Mouse (Mus musculus): ENCODE data around the gene Cd79a. TPM values are rescaled to one million over a fixed set of nuclear protein-coding genes. Genes with fewer than 3 reads are reported as not detected.
"Not testable (repeated sequence)": the region's sequence is repeated elsewhere in the genome, so short reads cannot be mapped to it uniquely, and the experiment has no call there.

Gene Cd79a
- polyA plus RNA-seq, 1 experiment = 0.15 TPM

DNA sequence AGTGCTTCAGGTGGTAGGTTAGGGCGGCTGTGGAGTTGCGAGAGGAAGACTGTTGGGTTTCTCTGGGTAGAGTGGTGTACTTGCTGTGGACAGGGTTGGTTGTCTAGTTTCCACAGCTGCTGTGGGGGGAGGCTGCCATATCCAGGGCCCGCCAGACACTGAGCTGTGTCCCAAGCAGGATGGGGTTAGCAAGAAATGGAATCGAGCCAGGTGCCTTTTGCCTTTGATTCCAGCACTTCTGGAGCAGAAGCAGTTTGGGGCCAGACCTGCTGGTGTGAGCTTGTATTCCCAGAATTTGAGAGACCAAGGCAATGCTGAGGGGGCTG is 10.9 kb upstream of the Cd79a start:
- Histone ChIP-seq H3K4me3 (ENCODE audit: control insufficient read depth, low read depth, low read length) (no peak overlapping the region), H3K27me3 (ENCODE audit: control insufficient read depth, insufficient read depth, low read length) (no peaks in the 10 kb centered on the region), H3K4me1 (ENCODE audit: control insufficient read depth, insufficient read depth, low read length) (peaks cover 9% of the 10 kb centered on the region), H3K36me3 (ENCODE audit: control insufficient read depth, insufficient read depth, low read length) (peaks cover 3% of the 10 kb centered on the region; the same call in 1 of the 2 replicates), H3K27ac (ENCODE audit: control insufficient read depth, insufficient read depth, low read depth, low read length) (no peak overlapping the region)
- no peak for TF ChIP-seq CTCF (IDR thresholded peaks at IDR 0.05; ENCODE audit: control insufficient read depth, insufficient read depth, insufficient replicate concordance, low read depth, low read length)
- no peak for TF ChIP-seq POLR2A (IDR thresholded peaks at IDR 0.05; ENCODE audit: control insufficient read depth, low read depth, low read length)

DNA sequence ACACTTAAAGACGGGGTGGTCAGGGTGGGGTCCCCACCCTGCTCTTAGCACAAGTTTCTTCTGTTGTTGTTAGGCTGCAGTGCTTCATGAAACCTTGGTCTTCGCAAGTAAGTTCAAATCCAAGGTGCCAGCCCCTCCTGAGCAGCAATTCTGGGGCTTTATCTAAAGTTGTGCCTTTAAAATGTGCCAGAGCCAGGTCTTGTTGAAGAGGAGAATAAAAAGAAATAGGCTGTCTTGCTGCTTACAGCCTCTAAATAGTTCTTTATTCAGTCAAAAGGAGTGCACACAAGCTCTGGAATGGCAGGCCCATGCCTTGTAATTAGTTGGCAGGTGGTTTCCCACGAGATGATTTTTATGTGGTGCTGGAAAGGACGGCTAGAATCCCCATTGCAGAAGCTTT is 10.1 kb upstream of the Cd79a start:
- no peak overlapping the region for H3K4me3 ChIP-seq (ENCODE audit: control insufficient read depth, low read depth, low read length)
- peaks cover 9% of the 10 kb centered on the region for H3K4me1 ChIP-seq (ENCODE audit: control insufficient read depth, insufficient read depth, low read length)
- H3K27ac ChIP-seq (ENCODE audit: control insufficient read depth, insufficient read depth, low read depth, low read length) = no peak overlapping the region
- H3K36me3 ChIP-seq (ENCODE audit: control insufficient read depth, insufficient read depth, low read length) = peaks cover 3% of the 10 kb centered on the region; the same call in 1 of the 2 replicates
- H3K27me3 ChIP-seq (ENCODE audit: control insufficient read depth, insufficient read depth, low read length) = no peaks in the 10 kb centered on the region
- no peak for TF ChIP-seq CTCF (IDR thresholded peaks at IDR 0.05; ENCODE audit: control insufficient read depth, insufficient read depth, insufficient replicate concordance, low read depth, low read length)
- no peak for TF ChIP-seq POLR2A (IDR thresholded peaks at IDR 0.05; ENCODE audit: control insufficient read depth, low read depth, low read length)

DNA sequence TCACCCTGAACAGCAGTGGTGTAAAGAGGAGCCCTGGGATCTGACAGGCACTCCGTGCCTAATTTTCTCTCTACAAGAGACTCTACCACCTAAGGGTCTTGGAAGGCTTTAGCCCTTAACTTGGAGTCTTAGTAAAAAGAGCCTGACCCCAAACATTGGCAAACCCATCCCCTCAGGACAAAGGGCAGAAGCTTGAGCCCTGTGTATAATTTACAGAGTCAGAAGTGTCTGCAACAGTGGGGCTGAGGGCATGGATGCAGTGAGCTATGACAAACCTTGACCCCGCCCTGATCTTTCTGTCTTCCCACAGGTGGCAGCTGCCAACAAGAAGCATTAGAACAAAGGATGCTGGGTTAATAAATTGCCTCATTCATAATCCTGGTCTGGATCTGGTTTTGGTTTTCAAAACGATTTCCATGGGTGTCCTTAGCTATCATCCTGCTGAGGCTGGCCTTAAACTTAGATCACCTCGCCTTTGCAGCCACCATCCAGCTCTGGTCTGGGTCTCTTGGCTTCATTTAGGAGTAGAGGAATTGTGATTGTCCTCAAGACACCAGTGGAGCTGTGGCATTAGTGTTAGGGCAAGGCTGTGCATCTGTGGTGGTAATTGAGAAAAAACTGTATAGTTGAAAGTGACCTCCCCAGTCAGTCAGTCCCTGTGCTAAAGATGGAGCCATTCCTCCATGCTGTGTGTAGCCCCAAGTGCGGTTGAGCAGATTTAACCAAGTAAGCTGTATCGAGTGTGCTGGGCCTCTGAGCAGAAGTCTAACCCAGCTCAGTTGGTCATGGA is 7.6 kb upstream of the Cd79a start:
- Histone ChIP-seq H3K27me3 (ENCODE audit: control insufficient read depth, insufficient read depth, low read length) (no peaks in the 10 kb centered on the region), H3K36me3 (ENCODE audit: control insufficient read depth, insufficient read depth, low read length) (peaks cover 3% of the 10 kb centered on the region; the same call in 1 of the 2 replicates)

DNA sequence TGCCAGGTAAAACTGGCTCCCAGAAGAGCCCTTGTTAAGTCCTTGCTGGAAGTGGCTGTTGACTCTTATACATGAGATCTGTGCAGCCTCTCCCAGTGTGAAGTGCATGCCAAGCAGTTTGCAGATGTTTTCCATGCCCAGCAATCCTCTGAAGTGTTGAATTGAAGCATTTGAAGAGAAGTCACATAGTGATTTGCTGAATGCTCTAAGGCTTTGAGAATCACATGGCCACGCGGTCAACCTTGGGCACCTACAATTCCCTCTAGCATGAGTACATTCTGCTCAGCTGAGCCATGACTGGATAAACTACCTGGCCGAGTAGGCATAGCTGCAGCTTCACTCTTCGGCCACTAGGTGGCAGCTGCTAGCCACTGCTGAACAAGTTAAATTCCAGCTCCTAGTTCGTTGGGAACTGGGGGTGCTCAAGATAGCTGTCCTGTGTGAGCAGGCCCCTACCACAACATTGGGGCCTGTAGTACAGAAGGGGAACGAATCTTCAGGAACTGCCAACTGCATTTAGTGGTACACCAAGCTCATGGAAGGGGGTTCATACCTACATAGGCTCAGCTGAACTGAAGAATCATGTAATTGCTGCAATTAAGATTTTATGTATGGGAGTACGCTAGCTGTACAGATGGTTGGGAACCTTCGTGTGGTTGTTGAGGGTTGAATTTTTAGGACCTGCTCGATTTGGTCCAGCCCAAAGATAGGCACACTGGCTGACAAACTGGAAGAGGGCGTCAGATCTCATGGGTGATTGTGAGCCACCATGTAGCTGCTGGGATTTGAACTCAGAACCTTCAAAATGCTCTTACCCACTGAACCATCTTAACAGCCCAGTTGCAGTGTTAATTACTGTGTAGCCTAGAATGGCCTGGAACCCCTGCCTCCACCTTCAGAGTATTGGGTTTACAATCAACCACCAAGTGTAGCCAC is 6.6 kb upstream of the Cd79a start:
- Histone ChIP-seq H3K4me1 (ENCODE audit: control insufficient read depth, insufficient read depth, low read length) (peaks cover 3% of the 10 kb centered on the region; the same call in 1 of the 2 replicates), H3K4me3 (ENCODE audit: control insufficient read depth, low read depth, low read length) (no peak overlapping the region), H3K27me3 (ENCODE audit: control insufficient read depth, insufficient read depth, low read length) (no peaks in the 10 kb centered on the region), H3K27ac (ENCODE audit: control insufficient read depth, insufficient read depth, low read depth, low read length) (no peak overlapping the region), H3K36me3 (ENCODE audit: control insufficient read depth, insufficient read depth, low read length) (peaks cover 3% of the 10 kb centered on the region; the same call in 1 of the 2 replicates)
- no peak for TF ChIP-seq POLR2A (IDR thresholded peaks at IDR 0.05; ENCODE audit: control insufficient read depth, low read depth, low read length)
- TF ChIP-seq CTCF (IDR thresholded peaks at IDR 0.05; ENCODE audit: control insufficient read depth, insufficient read depth, insufficient replicate concordance, low read depth, low read length) = peak; percentile 95; the same call in 1 of the 2 replicates

More for the DNA sequence above, 7.6 kb upstream of the Cd79a start:
- H3K27ac ChIP-seq (ENCODE audit: control insufficient read depth, insufficient read depth, low read depth, low read length) = no peak overlapping the region
- H3K4me1 ChIP-seq (ENCODE audit: control insufficient read depth, insufficient read depth, low read length) = peaks cover 9% of the 10 kb centered on the region
- no peak overlapping the region for H3K4me3 ChIP-seq (ENCODE audit: control insufficient read depth, low read depth, low read length)
- TF ChIP-seq POLR2A (IDR thresholded peaks at IDR 0.05; ENCODE audit: control insufficient read depth, low read depth, low read length) (no peak), CTCF (IDR thresholded peaks at IDR 0.05; ENCODE audit: control insufficient read depth, insufficient read depth, insufficient replicate concordance, low read depth, low read length) (no peak)

GRCm38 (mm10) chr7:24891241-24892124 is 5.7 kb upstream of the Cd79a start:
- Histone ChIP-seq H3K36me3 (ENCODE audit: control insufficient read depth, insufficient read depth, low read length) (no peaks in the 10 kb centered on the region; the same call in 1 of the 2 replicates), H3K4me3 (ENCODE audit: control insufficient read depth, low read depth, low read length) (no peak overlapping the region), H3K27ac (ENCODE audit: control insufficient read depth, insufficient read depth, low read depth, low read length) (no peak overlapping the region), H3K4me1 (ENCODE audit: control insufficient read depth, insufficient read depth, low read length) (no peaks in the 10 kb centered on the region), H3K27me3 (ENCODE audit: control insufficient read depth, insufficient read depth, low read length) (no peaks in the 10 kb centered on the region)
- TF ChIP-seq POLR2A (IDR thresholded peaks at IDR 0.05; ENCODE audit: control insufficient read depth, low read depth, low read length) (no peak), CTCF (IDR thresholded peaks at IDR 0.05; ENCODE audit: control insufficient read depth, insufficient read depth, insufficient replicate concordance, low read depth, low read length) (no peak)

DNA sequence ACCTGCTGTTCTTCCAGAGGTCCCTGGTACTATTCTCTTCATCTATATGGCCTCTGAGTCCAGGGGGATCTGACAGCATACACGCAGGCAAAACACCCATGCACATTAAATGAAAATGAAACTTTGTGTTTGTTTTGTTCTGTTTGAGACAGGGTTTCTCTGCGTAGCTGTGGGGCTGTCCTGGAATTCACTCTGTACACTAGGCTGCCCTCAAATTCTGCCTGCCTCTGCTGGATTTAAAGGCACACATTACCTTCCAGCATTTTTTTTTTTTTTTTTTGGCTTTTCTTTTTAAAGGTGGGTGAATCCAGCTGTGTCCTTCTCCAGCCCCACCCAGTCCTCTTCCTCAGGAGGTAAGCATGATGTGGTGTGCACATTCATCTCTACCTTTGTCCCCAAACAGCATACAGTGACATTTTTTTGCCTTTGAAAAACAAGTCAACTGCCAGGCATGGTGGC is 5.0 kb upstream of the Cd79a start:
- Histone ChIP-seq H3K36me3 (ENCODE audit: control insufficient read depth, insufficient read depth, low read length) (no peaks in the 10 kb centered on the region; the same call in 1 of the 2 replicates), H3K27me3 (ENCODE audit: control insufficient read depth, insufficient read depth, low read length) (no peaks in the 10 kb centered on the region), H3K4me1 (ENCODE audit: control insufficient read depth, insufficient read depth, low read length) (no peaks in the 10 kb centered on the region), H3K27ac (ENCODE audit: control insufficient read depth, insufficient read depth, low read depth, low read length) (no peak overlapping the region), H3K4me3 (ENCODE audit: control insufficient read depth, low read depth, low read length) (no peak overlapping the region)
- TF ChIP-seq CTCF (IDR thresholded peaks at IDR 0.05; ENCODE audit: control insufficient read depth, insufficient read depth, insufficient replicate concordance, low read depth, low read length) = no peak

GRCm38 (mm10) chr7:24895749-24896148 is 1.4 kb upstream of the Cd79a start:
- H3K4me3 ChIP-seq (ENCODE audit: control insufficient read depth, low read depth, low read length); H3K4me1 ChIP-seq (ENCODE audit: control insufficient read depth, insufficient read depth, low read length); H3K36me3 ChIP-seq (ENCODE audit: control insufficient read depth, insufficient read depth, low read length); H3K27me3 ChIP-seq (ENCODE audit: control insufficient read depth, insufficient read depth, low read length); H3K27ac ChIP-seq (ENCODE audit: control insufficient read depth, insufficient read depth, low read depth, low read length): not testable (repeated sequence)
